Mouse (Mus musculus) cortical plate, adult 2 months (tissue): Measurements from ENCODE around the gene Cdh19. TPM values are rescaled to one million over a fixed set of nuclear protein-coding genes. Genes with fewer than 3 reads are reported as not detected.
A peak's percentile ranks its signal among the peaks of the same experiment; 100 is the strongest.

Source experiments
- H3K27ac ChIP-seq: fragments of 200-500 bp; 2 replicates; pipeline ENCODE4 v1.5.1; 2012; ENCODE audit warnings: low read length, control low read depth, inconsistent platforms; ENCODE audit not compliant: insufficient read depth
- H3K4me1 ChIP-seq: fragments of 200-500 bp; 2 replicates; pipeline ENCODE4 v1.6.1; 2011; ENCODE audit warnings: low read length; ENCODE audit not compliant: control insufficient read depth, insufficient read depth
- H3K4me3 ChIP-seq: fragments of 200-500 bp; 2 replicates; pipeline ENCODE4 v1.5.1; 2011; ENCODE audit warnings: mild to moderate bottlenecking, low read length, control low read depth; ENCODE audit not compliant: insufficient read depth
- CTCF ChIP-seq: fragments of 200-500 bp; IDR thresholded peaks from 2 replicates; pipeline ENCODE4 v1.5.1; 2011; ENCODE audit warnings: mild to moderate bottlenecking, control low read depth, low read length; ENCODE audit not compliant: insufficient read depth; ENCODE audit errors: extremely low read depth
- POLR2A ChIP-seq: fragments of 200-500 bp; IDR thresholded peaks from 2 replicates; pipeline ENCODE4 v1.6.1; 2011; ENCODE audit warnings: mild to moderate bottlenecking, low read length, control low read depth; ENCODE audit not compliant: insufficient read depth; ENCODE audit errors: extremely low read depth
- polyA plus RNA-seq: library from polyadenylated mRNA; depleted of rRNA; stranded (reverse); fragments of >200 nt; gene quantifications from 2 replicates; pipeline ENCODE4 v1.2.3, GENCODE M21; 2012; rRNA removed

Cdh19 gene
- 6.8 and 7.4 TPM in 2 replicates for polyA plus RNA-seq

DNA sequence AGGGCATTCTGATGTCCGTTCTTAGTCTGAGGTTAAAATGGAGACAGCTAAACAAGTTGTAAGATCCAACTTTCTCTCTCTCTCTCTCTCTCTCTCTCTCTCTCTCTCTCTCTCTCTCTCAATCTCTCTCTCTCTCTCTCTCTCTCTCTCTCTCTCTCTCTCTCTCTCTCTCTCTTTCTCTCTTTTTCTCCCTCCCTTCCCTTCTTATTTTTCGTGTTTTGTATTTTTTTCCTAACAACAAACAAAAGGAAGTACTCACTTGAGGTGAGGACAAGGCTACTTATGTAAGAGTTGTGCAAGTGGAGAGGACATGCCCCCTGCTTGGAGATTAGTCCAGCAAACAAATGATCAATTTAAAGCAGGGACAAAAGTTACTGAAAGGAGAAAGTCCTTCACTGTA lies at the start of gene Cdh19:
TSS of gene Cdh19 (minus strand) at position 101 of the 400 bp plus-strand sequence.
- TF ChIP-seq POLR2A, result no peak
- TF ChIP-seq CTCF, result no peak
- no peak within 1 kb of the TSS for H3K4me3 ChIP-seq
- H3K27ac ChIP-seq, result peak within 1 kb of the TSS; percentile 35; the same call in 1 of the 2 replicates
- no peaks in the 10 kb centered on the region for H3K4me1 ChIP-seq

DNA sequence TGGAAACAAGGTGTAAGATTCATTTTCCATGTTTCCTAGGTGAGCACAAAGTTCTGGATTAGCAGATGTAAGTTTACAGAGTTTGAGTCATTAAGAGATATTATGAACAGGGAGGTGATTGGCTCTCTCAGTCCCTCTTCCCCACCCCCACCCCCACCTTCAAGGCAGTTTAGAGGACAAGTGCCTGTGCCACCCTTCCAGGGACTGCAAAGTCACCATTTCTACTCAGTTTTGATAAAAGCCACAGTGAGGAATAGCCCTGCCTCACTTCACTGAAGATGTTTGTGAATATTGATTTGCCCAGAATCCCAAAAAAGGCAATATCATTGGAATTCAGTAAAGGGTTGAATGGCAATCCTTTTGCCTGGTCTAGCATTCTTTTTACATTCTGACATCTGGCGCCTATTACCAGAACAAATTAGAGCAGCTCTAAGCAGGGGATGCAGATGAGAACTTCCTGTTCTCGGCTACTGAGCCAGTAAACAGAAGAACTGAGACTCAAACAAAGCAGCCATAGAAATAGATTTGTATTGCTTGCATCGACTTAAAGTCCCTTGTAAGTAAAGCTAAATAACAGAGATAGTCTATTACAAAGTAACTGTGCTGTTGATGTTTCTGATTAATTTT lies 43.2 kb upstream of the Cdh19 start:
- no peak for TF ChIP-seq CTCF
- no peak overlapping the region for H3K4me3 ChIP-seq
- H3K4me1 ChIP-seq, result no peaks in the 10 kb centered on the region
- H3K27ac ChIP-seq, result peak overlapping the region; percentile 46; the same call in 1 of the 2 replicates

DNA sequence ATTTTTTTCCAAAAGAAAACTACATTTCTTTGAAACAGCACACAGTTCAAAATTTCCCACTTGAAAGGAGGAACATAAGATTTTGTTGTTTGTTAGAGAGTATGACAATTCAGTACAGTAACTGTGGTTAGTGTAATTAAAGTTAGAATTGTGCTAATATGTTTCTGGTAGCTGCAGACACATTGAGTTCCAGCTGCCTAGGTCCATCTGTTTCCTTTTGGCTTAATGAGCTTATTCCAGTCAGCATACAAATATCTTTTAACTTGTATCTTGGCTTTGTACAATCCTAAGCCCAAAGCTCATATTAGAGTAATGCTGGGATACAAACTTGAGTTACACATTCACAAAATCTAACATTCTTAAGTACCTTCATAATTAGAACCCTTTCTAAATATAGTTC lies 40.3 kb upstream of the Cdh19 start:
- TF ChIP-seq CTCF, result no peak
- no peak for TF ChIP-seq POLR2A
- Histone ChIP-seq H3K27ac (no peak overlapping the region), H3K4me1 (no peaks in the 10 kb centered on the region), H3K4me3 (no peak overlapping the region)

DNA sequence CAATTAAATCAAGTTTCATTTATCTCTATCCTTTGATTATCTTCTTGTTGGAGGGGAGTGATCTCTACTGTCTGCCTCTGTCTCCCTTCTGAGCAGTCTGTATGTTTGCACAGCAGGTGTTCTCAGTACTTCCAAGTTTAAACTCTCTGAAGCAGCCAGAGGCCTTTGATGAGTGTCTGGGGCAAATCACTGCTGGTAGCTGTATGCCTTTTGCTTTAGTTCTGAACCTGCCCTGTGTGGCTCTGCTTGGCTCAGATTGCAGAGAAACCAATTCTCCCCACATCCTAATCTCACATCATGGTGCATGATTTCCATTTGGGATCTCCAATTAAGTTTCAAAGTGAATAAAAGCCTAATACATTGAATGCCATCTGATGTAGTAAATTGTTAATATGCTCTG lies 12.4 kb upstream of the Cdh19 start:
- Histone ChIP-seq H3K27ac (no peak overlapping the region), H3K4me1 (no peaks in the 10 kb centered on the region), H3K4me3 (no peak overlapping the region)
- TF ChIP-seq POLR2A (no peak), CTCF (no peak)

DNA sequence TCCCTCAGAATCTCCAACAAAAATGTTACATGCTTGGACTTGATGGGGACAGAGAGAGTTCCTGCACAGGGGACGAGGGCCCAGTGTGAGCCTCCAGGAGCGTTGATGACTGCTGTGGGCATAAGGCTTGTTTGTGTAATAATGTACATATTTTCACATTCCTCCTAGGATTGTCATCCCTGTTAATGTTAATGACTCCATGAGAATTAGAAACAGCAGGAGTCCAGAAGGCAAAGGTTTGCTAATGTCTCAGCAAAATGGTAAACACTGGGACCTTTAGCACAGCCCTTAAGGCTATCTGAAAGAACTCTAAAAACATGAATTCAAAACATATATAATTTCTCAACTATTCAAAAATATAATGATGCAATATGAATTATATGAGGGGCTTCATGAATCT lies 8.2 kb downstream of the Cdh19 start:
- Histone ChIP-seq H3K4me1 (no peaks in the 10 kb centered on the region), H3K27ac (no peak overlapping the region), H3K4me3 (no peak overlapping the region)
- TF ChIP-seq POLR2A (no peak), CTCF (no peak)

DNA sequence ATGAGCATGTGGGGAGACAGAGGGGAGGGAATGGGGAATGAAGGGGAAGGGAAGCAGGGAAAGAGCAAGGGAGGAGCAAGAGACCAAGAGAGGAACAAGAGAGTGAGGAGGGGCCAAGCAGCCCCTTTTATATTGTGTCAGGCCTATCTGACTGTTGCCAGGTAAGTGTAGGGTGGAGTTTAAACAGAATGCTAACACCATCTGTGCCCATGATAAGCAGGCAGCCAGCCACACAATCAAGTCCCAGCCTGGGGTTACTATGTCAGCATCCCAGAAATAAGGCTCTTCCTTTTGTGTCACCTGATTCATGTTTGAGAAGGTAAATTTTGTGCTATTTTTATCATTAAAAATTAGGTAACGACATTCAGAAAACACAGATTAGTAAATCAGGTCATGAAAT lies 67.6 kb downstream of the Cdh19 start:
- Histone ChIP-seq H3K4me1 (no peaks in the 10 kb centered on the region), H3K27ac (no peak overlapping the region), H3K4me3 (no peak overlapping the region)
- TF ChIP-seq POLR2A (no peak), CTCF (no peak)

DNA sequence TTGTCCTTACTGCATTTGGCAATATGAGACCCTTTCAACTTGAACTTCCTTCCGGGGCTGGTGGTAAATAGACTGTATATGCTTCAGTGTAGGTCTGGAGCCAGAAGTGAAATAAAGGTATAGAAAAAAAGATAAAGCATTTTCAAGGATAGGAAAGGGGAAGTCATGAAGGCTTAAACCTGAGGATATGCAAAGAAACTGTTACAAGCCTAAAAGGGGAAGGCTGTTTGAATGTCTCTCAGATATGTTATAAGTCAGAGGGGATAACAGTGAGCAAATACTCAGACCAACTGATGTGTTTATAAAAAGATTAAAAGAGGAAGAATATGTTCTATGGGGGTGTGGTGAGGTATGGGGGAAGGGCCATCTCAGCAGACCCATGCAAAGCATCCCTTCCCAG lies 68.2 kb downstream of the Cdh19 start:
- Histone ChIP-seq H3K4me3 (no peak overlapping the region), H3K27ac (no peak overlapping the region), H3K4me1 (no peaks in the 10 kb centered on the region)
- TF ChIP-seq POLR2A (no peak), CTCF (no peak)

DNA sequence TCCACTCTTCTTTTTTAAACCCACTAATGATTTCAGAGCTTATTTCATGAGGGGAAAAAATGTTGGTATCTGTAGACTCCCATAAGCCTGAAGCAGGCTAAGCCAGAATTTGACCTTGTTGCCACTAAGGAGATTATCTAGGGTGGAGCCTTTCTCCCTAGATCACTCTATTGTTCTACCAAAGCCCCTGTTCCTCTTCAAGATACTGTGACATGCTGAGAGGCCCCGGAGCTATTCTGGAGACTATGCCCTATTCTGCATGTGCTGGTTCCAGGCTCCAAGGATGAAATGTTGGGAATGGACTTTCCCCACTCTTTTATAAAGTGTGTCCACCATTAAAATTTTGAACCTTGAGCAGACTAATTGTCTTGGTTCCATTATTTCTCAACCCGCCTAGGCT lies 73.1 kb downstream of the Cdh19 start:
- no peak overlapping the region for H3K4me3 ChIP-seq
- TF ChIP-seq POLR2A (no peak), CTCF (no peak)
- no peak overlapping the region for H3K27ac ChIP-seq
- H3K4me1 ChIP-seq, result no peaks in the 10 kb centered on the region
